Mouse (Mus musculus) testis, postnatal 10 days (tissue): ENCODE measurements around the gene Reg3b.
"Not testable (repeated sequence)": the region's sequence is repeated elsewhere in the genome, so short reads cannot be mapped to it uniquely, and the experiment has no call there.

ENCODE experiments used
- DNase-seq: peaks from one replicate; pipeline ENCODE4 v3.0.0; 2021; ENCODE audit warnings: low spot score

The Reg3b gene

GRCm38 (mm10) chr6:78370357-78370756 lies at the start of gene Reg3b:
Reg3b (plus strand) TSS chr6:78370657.
- DNase-seq: no peak

GRCm38 (mm10) chr6:78327798-78328197 lies 42.7 kb upstream of the Reg3b start:
- DNase-seq: no peak

GRCm38 (mm10) chr6:78329166-78329565 lies 41.3 kb upstream of the Reg3b start:
- no peak for DNase-seq

GRCm38 (mm10) chr6:78331919-78332569 lies 38.4 kb upstream of the Reg3b start:
- no peak for DNase-seq

GRCm38 (mm10) chr6:78340296-78340695 lies 30.2 kb upstream of the Reg3b start:
- no peak for DNase-seq

- DNase-seq: no peak
Observed at GRCm38 (mm10) chr6:78341689-78342088, 28.8 kb upstream of the Reg3b start.

- DNase-seq: no peak
Observed at GRCm38 (mm10) chr6:78361971-78362563, 8.4 kb upstream of the Reg3b start.

- DNase-seq: no peak
Observed at GRCm38 (mm10) chr6:78378765-78379164, 8.3 kb downstream of the Reg3b start, which contains the start of gene Reg3d. Reg3d (minus strand) TSS chr6:78378865.

GRCm38 (mm10) chr6:78380409-78380808 lies 10.0 kb downstream of the Reg3b start, which contains the start of gene Reg3a:
Reg3a (plus strand) TSS chr6:78380709.
- no peak for DNase-seq

- DNase-seq: no peak
Observed at GRCm38 (mm10) chr6:78385609-78386008, 15.2 kb downstream of the Reg3b start.

GRCm38 (mm10) chr6:78395323-78395722 lies 24.9 kb downstream of the Reg3b start, which contains the start of gene Reg2:
Reg2 (plus strand) TSS chr6:78395623.
- not testable (repeated sequence) for DNase-seq

- not testable (repeated sequence) for DNase-seq
Observed at GRCm38 (mm10) chr6:78422411-78422810, 52.0 kb downstream of the Reg3b start, which contains the start of gene Reg1. Reg1 (plus strand) TSS chr6:78422711.
